Mouse (Mus musculus) CD8-positive naive resting alpha-beta T cell, adult 2 months (primary cell): ENCODE data around the gene Thra.
A peak's percentile ranks its signal among the peaks of the same experiment; 100 is the strongest.

Source experiments
- DNase-seq, 2 experiments: peaks; one replicate each; pipeline ENCODE4 v3.0.0; 2022; ENCODE audit warnings: low read depth in 2 of 2, low spot score in 2 of 2

The Thra gene

DNA sequence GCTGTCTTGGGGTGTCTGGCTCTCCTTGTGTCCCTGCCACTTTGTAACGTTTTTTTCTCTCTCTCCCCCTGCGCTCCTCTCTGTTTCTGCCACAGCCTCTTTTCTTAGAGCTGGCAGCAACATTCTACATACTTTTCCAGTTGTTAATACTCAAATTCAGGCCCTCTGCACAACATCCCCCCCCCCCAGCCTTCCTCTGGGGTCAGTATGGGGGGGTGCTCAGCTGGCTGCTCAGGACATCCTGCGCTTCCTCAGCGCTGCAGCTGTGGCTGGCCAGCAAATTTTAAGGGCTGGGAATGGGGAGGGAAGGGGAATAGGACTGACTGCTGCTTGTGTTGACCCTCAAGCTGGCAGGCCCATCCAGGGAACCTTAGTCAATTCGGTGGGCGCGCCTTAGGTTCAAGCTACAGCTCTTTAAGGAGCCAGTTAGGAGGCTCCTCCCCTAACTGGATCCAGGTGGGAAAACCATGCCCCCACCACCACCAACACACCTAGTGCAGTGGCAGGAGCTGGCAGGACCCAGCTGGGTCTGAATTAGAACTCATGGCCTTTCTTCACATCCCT is 4.1 kb downstream of the Thra start:
- no peak for DNase-seq

DNA sequence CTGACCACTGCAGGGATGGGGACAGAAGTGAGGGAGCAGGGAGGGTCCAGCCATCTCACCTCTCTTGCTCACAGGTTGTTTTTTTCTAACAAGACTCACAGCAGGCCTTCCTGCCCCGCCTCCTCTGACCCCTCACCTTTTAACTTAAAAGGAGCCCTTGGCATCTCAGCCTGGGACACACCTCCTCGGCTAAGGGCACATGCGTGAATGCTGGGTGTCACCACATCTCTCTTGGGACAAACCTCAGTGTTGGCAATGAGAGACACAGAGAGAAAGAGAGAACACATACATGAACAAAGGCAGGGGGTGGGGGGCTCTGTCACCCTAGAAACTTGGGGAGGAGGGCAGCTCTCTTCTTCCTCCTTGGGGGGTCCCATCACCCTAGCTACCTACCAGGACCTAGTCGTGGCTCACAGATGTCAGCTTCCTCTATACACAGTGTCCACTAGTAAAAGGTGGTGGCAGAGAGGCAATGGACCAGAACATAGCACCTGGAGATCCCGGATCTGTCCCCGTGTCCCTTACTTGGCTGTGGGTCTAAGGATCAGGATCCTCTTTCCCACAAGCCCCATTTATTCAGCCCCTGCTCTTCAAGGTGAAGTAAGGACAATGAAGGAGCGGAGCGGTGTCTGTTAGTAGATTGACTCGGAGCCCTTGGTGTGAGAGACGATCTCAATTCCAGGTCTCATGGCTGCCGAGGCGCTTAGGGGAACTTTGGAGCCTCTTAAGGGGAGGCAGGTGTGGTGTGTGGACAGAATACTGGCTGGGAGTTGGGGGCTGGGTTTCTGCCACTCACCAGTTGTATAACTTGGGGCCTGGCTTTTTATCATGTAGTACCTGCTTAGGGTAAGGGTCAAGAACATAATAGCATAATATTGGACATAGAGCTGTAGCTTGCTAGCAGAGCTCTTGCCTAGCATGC is 5.8 kb downstream of the Thra start:
- DNase-seq: no peak

DNA sequence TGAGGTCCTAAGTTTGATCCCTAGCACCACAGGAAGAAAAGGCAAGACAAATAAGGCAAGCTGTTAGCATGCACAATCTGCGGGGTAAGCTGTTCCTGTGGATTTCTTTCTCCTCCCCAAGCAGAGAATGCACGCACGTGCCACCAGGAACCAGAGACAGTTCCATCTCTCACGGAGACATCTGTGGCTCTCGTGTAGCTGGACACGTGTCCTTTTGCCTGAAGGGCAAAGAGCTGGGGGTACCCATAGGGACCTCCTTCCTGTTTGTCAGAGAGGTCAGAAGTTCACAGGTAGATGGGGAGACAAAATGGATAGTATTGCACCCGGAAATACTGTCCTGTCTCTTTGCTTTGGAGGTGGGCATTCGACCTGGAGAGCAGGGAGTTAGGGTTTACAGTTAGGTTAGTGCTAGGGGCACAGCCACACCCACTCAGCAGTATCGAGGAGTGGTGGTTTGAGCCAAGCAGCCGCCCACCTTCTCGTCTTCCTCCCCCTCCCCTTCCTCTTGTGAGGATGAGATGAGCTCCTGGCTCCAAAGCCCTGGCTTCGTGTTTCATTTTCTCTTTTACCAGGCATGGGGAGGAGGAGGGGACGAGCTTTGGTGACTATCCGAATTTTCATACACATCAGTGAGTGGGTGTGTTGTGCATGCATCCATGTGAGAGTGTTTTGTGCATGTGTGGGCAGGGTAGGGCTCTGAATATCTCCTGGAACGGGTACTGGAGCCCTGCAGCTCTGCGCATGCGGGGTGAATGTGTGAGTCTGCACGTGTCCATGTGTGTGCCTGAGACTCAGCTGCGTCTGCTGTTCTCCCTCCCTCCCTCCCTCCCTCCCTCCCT is 6.6 kb downstream of the Thra start:
- DNase-seq: peak; percentile 41 to 63

DNA sequence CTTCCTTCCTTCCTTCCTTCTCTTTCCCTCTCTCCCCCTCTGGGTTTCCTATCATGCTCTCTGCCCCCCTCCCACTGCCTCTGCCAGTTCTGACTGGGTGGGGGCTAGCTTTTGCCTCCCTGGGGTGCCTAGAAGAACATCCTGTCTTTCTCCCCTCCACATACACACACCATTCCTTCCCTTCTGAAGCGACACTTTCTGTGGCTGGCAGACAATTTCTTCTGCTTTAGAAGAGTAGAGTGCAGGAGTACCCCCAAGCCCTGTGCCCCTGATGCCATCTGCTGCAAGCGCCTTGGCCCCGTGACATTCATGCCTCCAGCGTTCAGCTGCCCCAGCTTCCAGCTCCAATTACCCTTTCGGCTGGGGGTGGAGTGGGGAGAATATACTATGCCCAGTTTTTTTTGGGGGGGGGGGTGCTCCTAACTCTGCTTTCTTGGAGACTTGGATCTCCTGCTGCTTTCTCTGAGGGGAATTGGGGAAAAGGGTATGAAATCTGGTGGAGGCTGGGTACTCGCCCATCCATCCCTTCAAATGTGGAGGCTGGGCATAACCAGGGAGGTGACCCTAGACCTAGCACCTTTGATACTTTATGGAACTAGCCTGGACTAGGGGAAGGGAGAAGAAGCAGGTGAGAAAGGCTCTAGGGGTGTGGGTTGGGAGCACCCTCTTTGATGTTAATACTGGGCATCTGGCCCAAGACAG is 7.5 kb downstream of the Thra start:
- DNase-seq: peak in 1 of 2 experiments; percentile 11

DNA sequence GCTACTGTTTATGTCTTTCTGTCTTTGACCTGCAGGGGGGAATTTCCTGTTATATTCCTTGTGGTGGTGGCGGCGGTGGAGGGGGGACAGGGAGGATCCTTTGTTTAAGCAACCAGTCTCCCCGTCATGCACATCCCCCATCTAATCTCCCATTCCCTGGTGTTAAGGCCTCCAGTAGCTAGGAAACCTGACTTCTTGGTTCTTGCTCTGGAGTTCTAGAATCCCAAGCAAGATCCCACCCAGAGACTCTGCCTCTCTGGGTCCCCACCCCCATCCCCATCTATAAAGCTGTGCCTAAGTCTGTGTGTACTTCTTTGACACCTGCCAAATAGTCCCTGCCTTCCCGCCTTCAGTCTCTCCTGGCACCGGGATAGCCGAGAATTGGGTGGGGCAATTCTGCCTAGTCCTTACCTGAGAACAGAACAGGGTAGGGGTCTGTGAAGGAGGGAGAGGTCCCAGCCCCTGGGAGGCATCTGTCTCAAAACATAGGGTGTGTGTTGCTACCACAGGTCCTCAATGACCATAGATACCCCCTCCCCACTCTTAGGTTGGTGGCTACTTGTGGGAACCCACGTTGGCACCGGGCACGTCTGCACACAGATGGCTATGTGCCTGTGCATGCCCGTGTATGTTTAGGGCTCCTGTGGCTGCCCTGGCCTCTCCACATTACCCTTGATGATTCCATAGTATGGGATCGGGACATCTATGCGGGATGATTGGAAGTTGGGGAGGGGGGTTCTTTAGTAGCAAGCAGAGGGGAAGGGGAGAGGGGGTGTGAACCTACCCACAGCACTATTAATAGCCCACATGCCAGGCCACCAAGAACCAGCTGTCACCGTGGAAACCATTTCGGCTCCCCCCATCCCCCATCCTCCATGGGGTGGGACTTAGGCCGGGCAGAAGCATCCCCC is 8.3 kb downstream of the Thra start:
- peak in 1 of 2 experiments; percentile 29 for DNase-seq

DNA sequence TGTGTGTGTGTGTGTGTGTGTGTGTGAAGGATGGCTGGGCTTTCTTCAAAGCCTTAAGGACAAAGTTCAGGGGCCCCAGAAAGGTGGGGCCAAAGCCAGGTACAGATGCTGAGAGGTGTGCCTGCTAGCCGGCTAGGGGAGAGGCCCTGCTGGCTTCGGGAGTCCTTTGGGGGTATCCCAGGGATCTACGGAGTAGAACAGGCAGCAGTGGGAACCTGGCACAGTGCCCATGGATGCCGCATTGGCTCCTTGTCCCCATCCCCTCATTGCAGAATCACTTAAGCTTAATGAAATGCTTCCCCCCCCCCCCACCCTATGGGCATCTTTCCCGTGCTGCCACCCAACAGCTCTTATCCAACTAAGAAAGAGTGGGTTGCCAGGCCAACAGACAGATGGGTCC is 9.3 kb downstream of the Thra start:
- no peak for DNase-seq

DNA sequence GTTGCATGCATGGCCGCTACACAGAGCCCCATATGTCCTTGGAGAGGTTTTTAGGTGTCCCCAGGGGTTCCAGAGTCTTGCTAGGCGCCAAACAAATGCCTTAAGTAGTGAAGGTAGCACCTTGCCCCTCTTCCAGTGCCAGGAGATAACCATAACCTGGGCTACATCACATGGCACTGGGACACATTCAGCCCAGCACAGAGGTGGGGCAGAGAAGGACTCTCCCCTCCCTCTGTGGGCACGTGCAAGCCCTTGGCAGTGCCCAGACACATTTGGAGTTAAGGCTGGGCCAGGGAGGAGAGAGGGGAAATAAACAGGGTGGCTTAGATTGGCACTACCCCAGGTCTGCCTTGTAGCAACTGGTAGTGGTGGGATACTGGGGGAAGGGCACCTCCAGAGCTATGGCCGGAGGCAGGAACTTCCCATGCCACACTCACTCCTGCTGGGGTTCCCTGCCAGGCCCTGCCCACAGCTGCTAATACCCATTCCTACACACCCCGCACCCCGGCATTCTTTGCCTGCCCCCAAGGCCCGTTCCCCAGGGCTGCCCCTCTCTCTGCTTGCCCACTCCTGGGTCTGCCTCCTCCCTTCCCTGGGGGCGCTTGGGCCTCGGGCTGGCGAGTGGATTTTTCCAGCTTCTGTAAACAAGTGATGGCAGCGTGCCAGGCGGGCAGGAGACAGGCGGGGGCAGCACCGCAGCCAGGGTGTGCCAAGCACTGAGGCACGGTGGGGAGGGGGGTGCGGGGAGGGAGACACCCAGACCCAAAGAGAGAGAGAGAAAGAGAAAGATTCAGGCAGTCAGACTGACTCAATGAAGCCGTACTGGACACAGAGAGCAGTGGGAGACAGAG is 10.1 kb downstream of the Thra start:
- DNase-seq: no peak

DNA sequence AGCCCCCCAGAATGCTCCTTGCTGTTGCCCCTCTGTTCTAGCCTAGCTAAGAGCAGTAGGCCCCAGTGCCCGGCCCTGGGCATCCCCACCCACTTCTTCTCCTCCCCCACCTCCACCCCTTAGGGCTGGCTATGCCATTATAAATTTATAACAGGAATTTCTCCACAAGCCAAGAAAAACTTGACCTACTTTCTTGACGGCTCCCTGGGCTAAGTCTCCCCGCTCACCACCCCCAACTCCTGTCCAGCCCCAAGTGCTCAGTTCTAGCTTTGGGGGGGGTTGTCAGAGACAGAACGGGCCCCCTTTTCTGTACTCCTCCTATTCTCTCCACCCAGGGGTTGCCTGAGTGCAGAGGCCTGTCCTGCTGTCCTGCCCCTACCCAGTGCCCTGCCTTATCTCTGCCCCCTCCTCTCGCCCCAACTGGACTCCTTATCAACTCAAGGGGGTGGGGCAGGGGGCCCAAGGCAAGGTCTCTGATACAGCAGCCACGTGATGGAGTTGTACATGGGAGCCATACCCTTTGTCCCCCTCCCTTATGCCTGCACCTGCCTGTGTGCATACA is 10.9 kb downstream of the Thra start:
- no peak for DNase-seq

DNA sequence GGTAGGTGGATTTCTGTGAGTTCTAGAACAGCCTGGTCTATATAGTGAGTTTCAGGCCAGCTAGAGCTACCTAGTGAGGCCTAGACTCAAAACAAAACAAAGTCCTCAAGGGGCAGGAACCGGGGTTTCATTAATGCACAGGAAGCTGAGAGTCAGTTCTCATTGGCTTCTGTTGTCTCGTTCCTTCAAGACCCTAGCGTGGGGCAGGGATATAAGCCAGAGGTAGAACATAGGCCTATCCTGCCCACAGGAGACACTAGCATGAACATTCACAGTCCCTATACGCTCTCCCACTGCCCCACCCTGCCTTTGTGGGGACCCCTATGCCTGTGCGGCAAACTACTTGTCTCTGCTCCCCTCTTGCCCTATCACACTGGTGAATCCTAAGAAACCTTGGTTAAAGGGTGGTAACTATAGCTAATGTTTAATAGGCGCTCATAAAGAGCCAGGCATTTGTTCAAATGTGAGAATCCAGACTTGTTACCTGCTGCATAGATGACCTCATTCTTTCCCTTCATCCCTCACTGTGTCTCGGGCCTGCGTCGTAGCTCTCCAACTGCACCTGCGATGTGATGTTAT is 12.2 kb downstream of the Thra start:
- no peak for DNase-seq

DNA sequence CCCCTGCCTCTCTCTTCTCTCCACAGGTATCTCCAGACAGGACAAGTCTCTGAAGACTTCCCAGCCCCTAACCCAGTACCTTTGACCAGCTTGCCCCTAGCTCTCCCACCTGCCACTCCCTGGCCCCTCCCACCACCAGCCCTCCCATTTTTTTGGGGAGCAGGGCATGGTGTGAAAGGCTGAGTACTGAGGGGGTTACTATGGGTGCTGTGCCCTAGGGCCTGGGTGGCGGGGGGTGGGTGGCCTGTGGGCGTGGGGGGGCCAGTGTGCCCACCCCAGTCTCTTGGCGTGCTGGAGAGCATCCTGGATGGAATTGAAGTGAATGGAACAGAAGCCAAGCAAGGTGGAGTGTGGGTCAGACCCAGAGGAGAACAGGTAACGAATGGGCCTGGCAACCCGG is 12.8 kb downstream of the Thra start:
- no peak for DNase-seq

DNA sequence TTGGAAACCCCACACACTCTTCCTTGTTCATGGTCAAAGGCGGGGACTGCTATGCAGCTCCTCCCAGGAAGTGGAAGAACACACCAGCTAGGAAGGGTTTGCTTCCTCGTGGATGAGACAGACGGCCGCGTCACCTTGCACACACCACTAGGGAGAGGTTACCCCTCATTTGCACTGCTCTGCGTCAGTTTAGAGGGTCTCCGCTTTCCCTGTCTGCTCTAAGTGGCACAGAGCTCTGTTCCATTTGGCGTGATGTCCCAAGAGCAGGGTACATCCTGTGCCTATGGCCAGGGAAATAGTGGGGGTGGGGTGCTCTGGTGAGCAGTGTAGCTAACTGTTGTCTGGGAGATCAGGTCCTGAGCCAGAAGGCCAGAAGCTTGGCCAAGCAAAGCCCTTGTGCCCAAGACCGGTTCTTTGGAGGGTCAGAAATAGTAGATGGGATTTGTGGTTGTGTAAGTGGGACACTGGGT is 13.7 kb downstream of the Thra start:
- no peak for DNase-seq

DNA sequence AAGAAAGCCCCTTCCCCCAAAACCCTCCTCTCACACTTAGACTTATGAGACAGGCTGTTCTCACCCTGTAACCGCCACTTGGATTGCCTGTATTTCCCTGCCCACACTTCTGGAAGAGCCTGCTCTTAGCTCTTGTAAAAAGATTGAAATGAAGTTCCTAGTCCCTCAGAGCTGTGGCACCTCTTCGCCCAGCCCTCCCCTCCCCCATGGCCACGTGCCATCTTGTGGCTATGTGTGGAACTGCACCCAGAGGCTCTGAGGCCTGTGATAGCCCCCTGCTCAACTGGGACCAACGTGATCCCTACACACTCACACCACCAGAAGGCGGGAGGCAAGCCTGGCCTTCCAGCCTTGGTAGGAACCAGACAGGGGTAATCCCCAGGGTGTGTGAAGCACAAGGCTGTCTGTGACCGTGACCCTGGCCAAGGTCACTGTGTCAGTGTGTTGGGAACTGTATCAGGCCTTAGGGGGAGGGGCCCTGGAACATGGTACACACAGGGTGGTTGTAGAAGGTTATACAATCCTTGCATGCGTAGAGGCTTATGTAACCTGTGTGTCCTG is 14.3 kb downstream of the Thra start:
- peak; percentile 71 to 76 for DNase-seq

DNA sequence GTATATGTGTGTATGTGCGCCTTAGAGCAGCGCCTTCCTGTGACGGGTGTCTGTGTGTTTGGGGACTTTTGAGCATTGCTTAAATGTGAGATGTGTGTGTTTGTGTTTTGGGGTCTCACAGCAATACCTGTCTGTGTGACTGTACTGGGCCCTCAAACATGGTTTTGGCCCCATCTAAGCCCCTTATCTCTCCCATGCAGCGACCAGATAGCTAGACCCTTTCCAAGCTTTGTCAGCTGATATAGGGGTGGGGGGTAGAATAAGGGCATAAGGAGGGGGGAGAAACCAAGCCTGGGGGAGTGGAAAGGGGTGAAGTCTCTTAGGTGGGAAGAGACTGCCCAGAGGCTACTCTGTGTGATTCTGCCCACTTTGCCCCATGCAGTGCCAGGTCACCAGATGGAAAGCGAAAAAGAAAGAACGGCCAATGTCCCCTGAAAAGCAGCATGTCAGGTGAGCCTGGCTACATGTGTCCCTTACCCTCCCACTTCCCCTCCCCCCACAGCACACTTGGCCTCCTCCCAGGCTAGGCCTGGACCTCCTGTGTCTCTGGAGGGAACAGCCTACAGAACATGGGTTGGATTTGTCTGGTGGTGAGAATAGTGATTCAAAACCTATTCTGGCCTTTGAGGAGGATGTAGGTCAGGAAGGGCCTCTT is 15.4 kb downstream of the Thra start:
- DNase-seq: no peak

DNA sequence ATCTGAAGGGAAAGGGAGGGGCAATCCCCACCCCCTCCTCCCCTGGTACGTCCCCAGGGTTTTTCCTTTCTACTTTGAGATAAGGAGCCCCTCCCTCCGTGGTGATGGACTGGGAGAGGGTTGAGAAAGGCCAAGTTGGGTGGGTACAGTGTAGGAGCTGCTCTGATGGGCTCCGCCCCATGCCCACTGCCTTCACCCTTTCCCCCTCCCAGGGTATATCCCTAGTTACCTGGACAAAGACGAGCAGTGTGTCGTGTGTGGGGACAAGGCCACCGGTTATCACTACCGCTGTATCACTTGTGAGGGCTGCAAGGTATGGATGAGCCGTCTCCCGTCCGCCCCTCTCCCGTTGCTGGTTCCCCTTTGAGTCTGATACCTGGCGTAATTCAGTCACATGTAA is 16.3 kb downstream of the Thra start:
- DNase-seq: no peak

DNA sequence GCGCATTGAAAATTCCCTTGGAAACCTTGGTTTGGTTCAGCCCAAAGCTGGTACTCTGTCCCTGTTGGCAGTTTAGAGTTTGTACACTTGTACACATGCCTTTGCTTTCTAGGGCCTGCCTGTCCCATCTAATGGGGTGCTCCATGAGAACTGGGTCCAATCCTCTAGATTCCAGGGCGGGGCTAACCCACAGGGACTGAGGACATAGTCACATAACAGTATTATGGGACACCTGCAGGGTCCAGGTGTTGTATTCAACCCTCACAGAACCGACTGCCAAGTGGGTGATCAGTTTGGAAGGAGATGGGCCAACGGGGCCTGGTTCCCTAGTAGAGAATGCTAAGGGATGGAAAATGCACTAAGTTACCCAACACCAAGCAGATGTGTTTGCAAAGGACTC is 21.5 kb downstream of the Thra start:
- no peak for DNase-seq

DNA sequence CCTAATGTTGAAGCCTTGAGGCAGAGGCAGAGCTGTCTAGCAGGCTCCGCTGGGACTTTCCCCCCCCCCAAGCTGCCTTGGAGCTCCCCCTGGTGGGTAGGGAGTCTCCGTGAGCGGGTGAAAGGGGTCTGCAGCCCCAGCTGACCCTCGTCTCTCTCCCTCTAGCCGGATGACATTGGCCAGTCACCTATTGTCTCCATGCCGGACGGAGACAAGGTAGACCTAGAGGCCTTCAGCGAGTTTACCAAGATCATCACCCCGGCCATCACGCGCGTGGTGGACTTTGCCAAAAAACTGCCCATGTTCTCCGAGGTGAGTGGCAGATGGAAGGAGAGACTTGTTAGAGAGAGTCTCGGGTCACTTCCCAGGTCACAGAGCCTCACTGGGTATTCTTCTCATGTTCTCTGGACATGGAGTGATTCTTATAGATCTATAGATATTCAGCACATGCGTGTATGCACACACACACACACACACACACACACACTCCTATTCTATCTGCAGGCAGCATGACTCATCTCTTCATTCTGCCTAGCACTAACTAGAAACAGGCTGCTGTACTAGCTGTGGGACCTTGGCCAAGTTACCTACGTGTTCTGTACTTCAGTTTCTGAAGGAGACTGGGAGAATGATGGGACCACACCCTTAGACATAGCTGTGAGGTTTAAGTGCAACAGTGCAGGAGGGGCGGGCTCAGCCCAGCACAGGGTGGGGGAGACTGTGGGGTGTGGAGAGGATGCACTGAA is 22.5 kb downstream of the Thra start:
- no peak for DNase-seq

DNA sequence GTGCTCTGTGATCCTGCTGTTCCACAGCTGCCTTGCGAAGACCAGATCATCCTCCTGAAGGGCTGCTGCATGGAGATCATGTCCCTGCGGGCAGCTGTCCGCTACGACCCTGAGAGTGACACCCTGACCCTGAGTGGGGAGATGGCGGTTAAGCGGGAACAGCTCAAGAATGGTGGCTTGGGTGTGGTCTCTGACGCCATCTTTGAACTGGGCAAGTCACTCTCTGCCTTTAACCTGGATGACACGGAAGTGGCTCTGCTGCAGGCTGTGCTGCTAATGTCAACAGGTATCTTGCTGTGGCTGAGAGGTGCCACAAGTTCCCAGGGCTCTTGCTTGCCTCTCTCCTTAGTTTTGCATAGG is 23.0 kb downstream of the Thra start:
- DNase-seq: no peak
